Mouse (Mus musculus) frontal cortex, adult (tissue): ENCODE data around the gene Herc4.

Experiments used
- ATAC-seq: cut with Nextera tagmentation; 2 replicates; pipeline ENCODE4 v1.9.2; 2017; ENCODE audit warnings: mild to moderate bottlenecking, moderate library complexity, mixed read lengths; ENCODE audit not compliant: low TSS enrichment

Herc4 gene

DNA sequence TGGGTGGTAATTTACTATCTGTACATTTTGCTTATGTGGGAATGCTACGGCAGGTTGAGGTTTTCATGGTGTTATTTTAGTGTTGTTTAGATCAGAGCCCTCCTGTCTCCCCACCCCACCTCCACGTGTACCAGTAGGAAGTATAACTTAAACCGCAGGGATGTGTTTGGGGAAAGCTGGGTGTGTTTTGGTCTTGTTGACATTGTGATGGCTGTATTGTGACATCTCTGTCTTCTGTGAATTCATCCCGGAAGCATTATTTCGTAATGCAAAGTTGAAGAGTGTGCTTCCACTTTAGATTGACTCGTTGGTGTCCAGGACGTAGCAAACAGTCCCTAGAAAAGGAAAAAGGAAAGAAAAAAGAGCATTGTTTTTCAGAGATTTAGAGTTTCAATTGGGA lies 3.8 kb downstream of the Herc4 start:
- no peak for ATAC-seq

- no peak for ATAC-seq
Observed at GRCm38 (mm10) chr10:63248421-63248820, 4.8 kb downstream of the Herc4 start.

- no peak for ATAC-seq
Observed at GRCm38 (mm10) chr10:63258696-63259095, 15.1 kb downstream of the Herc4 start.

DNA sequence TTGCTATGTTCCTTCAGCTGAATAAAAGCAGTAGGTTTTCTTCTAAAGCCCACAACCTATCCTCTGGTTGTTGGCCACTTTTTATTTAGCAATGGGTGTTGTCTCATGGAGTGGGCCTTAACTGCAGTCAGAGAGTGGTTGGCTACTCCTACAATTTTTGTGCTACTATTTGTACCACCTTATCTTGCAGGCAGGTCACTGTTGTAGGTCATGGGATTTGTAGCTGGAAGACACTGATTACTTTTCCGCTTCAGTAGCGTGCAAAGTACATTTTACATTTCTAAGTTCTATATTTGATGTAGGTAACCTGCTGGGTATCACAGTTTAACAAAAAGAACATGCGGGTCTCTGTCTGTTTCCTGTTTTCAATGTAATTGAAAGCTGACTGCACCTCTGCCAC lies 15.7 kb downstream of the Herc4 start:
- no peak for ATAC-seq

DNA sequence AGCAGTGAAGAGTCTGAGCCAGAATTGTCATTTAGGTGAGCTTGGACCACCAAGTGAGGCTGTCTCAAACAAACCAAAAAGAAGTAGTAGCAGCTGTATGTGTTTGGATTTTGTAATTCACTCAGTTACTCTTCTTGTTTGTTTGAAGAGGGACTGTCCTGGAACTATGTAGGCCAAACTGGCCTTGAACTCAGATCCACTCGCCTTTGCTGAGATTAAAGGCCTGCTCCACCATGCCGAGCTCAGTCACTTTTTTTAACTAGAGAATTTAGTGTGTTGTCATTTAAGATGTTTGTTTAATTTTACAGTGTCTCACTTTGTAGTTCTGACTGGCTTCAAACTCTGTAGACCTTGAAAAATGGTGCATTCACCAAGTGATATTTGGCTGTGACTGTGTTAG lies 24.3 kb downstream of the Herc4 start:
- ATAC-seq = no peak

GRCm38 (mm10) chr10:63272401-63272800 lies 28.8 kb downstream of the Herc4 start:
- ATAC-seq = no peak

- peak; percentile 82 for ATAC-seq
Observed at GRCm38 (mm10) chr10:63272868-63273267, 29.3 kb downstream of the Herc4 start.

DNA sequence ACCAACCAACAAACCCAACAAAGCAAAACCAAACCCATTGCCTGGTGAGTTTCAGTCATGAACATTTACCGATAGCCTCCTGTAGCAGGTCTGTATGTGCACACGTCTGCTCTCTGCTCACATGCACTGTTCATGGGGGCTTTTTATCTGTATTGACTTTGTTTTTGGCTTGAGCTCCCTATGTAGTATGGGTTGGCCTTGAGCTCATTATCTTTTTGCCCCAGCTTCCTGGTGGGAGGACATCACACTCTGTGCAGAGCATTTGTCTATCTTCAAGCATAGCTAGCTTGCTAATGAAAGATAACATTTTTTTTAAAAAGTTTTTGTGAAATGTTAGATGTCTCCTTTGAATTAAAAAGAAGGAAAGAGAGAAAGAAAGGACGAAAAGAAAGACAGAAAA lies 33.4 kb downstream of the Herc4 start:
- no peak for ATAC-seq

GRCm38 (mm10) chr10:63279851-63280250 lies 36.2 kb downstream of the Herc4 start:
- no peak for ATAC-seq

GRCm38 (mm10) chr10:63282417-63282816 lies 38.8 kb downstream of the Herc4 start:
- ATAC-seq = no peak

GRCm38 (mm10) chr10:63282846-63283245 lies 39.2 kb downstream of the Herc4 start:
- ATAC-seq = no peak

- ATAC-seq = no peak
Observed at GRCm38 (mm10) chr10:63302356-63302755, 58.7 kb downstream of the Herc4 start.

GRCm38 (mm10) chr10:63308582-63309366 lies 65.2 kb downstream of the Herc4 start:
- peak; percentile 90 for ATAC-seq

GRCm38 (mm10) chr10:63313726-63314125 lies 70.1 kb downstream of the Herc4 start:
- ATAC-seq = no peak

GRCm38 (mm10) chr10:63327091-63327490 lies 83.5 kb downstream of the Herc4 start:
- no peak for ATAC-seq

GRCm38 (mm10) chr10:63336901-63337300 lies 93.3 kb downstream of the Herc4 start:
- no peak for ATAC-seq

- no peak for ATAC-seq
Observed at GRCm38 (mm10) chr10:63337326-63337725, 93.7 kb downstream of the Herc4 start.

DNA sequence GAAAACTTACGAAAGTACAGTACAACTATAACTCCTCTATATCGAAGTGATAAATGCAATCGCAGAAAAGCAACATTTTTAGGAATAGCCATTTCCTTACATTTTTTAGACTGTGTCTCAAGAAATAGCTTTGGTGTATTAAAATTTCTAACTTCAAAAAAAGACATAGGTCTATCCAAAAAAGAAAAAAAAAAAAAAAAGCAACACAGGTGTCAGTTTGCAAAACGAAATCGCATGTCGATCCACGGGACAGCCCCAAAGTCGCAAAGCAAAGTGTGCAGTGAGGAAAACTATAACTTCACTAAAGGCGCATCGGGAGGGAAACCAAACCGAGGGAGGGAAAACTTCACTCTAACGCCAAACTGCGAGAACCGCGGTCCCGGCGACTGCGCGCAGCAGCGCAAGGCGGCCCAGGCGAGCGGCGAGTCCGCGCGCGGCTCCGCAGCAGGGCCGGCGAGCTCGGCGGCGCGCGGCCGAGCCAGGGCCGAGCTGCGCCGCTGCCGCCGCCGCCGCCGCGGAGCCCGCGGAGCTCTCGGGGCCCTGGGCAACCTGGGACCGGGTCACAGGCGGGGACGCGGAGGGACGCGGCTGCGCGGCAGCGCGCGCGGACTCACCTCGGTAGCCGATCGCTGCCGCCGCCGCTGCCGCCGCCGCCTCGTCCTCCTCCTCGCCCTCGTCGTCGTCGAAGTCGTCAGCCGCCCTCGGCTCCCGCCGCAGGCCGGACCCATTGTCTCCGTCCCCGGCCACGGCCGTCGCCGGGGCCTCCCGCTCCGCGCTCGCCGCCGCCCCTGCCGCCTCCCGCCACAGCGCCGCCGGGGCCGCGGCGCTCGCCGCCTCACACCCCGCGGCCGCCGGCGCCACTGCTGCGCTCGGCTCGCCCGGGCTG lies 94.6 kb downstream of the Herc4 start:
- peak; percentile 73 for ATAC-seq

DNA sequence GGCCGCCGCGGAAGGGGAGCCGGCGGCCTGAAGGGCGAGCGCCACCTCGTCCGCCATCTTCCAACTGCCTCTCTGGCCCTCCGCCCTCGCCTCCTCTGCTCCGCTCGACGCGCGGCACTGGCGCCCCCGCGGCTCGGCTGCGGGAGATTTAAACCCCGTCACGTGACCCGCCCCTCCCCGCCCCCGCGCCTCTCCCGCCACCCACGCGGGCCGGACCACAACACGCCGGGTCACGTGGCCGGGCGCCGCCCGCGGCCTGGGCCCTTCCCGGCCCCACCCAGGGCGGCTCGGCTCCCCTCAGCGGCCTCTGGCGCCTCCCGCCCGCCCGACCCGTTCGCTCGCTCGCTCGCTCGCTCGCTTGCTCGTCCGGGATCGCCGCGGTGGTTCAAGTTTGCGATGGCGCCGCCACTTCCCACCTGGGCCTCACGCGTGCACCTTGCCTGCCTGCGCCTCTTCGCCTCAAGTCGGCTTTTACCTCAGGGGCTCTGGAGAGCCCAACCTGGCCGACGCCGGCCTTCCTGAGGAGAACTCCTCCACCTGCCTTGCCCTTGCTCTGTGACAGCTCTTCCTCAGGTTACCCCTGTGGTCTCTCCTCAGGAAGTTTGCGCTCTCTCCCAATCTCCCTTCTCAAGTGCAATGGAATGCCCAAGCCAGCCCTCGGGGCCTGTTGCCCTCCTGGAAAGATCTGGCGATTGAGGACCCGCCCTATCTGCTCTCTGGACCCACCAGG lies 95.5 kb downstream of the Herc4 start:
- ATAC-seq = peak; percentile 78

GRCm38 (mm10) chr10:63341351-63341750 lies 97.7 kb downstream of the Herc4 start:
- ATAC-seq = no peak

DNA sequence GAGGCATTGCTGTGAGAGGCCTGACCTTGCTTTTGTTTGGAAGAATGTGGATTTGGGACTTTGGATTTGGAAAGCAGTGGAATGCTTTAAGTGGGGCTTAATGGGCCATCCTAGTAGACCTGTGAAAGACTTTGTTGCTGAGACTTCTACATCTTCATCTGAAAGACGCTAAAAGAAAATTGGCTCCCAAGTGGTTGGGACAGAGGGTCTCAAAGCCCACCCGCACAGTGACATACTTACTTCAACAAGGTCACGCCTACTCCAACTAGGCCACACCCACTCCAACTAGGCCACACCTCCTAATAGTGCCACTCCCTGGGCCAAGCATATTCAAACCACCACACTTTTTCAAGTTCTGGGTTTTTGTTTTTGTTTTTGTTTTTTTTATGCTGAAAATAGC lies 101.1 kb downstream of the Herc4 start:
- ATAC-seq = no peak

GRCm38 (mm10) chr10:63348291-63348690 lies 104.7 kb downstream of the Herc4 start:
- ATAC-seq = no peak
